ENCODE assay signal across 10 mouse cellular contexts in the genomic region with DNA sequence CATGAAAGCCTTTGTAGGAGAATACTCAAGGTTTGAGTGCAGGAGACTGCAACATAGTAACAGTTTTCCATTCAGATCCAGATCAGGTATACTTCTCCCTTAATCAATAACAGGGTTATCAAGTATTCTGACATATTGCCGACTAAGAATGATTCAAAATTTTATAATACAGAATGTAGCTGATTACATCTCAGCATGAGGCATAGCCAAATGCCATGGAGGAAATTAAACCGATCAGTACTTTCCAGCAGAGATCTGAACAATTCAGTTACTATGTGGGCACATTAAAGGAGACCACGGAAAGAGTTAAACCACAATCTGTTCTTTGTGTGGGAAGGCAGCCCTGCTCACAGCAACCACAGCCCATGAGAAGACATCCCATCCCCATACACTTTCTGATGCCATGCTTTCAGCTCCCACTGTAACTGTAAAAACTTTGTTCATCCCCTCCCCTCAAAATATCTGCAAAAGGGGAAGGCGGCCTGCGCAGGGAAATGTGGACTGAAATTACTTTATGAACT.
A peak's percentile ranks its signal among the peaks of the same experiment; 100 is the strongest.
DNase-seq lines count a peak whose midpoint lies in the region; ATAC-seq and TF ChIP-seq lines count a peak whose summit lies in the region.
"Had no signal": no experiment of that assay in that cellular context is flagged by ENCODE, and none has a peak within 500 bp of the region (broad histone marks: within the 10 kb centered on the region; RNA-seq: fewer than 3 reads in every experiment).

No protein-coding gene starts in this region.

- peak overlapping the region; percentile 22; the same call in 1 of the 2 replicates for H3K27ac ChIP-seq in heart, embryonic 11.5 days (ENCODE audit: low read depth, low read length)
- H3K27ac ChIP-seq in heart, embryonic 14.5 days (replicated peaks in 1 of 2; ENCODE audit: control insufficient read depth in 1 of 2, insufficient read depth in 1 of 2, low read depth in 2 of 2, low read length in 2 of 2) = peak overlapping the region; percentile 76 to 87
- H3K27ac ChIP-seq in liver, postnatal 0 days (ENCODE audit: low read depth) = no peak overlapping the region

- TF ChIP-seq CTCF in brain, embryonic 14.5 days (IDR thresholded peaks at IDR 0.05; ENCODE audit: borderline replicate concordance, extremely low read depth, insufficient read depth, insufficient read length) = no peak
- TF ChIP-seq CTCF in liver, postnatal 0 days (IDR thresholded peaks at IDR 0.05; ENCODE audit: low read depth) = no peak

- peaks cover 25% of the 10 kb centered on the region for H3K4me1 ChIP-seq in heart, embryonic 11.5 days (ENCODE audit: control insufficient read depth, insufficient read depth, low read length)
- peaks cover 20 to 45% of the 10 kb centered on the region in 2 experiments for H3K4me1 ChIP-seq in heart, embryonic 14.5 days (ENCODE audit: control insufficient read depth in 2 of 2, insufficient read depth in 2 of 2, low read length in 2 of 2)
- H3K4me1 ChIP-seq in liver, postnatal 0 days (ENCODE audit: insufficient read depth) = peaks cover 8% of the 10 kb centered on the region; the same call in 1 of the 2 replicates

- H3K4me2 ChIP-seq in heart, embryonic 11.5 days = peak overlapping the region; percentile 67
- peak overlapping the region; percentile 97 for H3K4me2 ChIP-seq in heart, embryonic 14.5 days (ENCODE audit: low read length)
- H3K4me2 ChIP-seq in liver, postnatal 0 days (ENCODE audit: low read depth, low read length) = peak overlapping the region; percentile 22; the same call in 1 of the 2 replicates

- DNase-seq in heart, adult 9 months (ENCODE audit: low spot score in 2 of 2) = no peak
- peak; percentile 75 for DNase-seq in brain, embryonic 14.5 days (ENCODE audit: low read depth)
- DNase-seq in liver, postnatal 0 days = no peak
- no peak for DNase-seq in frontal cortex, postnatal 14 days (ENCODE audit: low spot score in 2 of 2)
- no peak for DNase-seq in gastrocnemius, postnatal 36 days
- no peak for DNase-seq in frontal cortex, postnatal 10 days (ENCODE audit: low spot score in 2 of 2)
- DNase-seq: adrenal gland, postnatal 36 days; right cerebral cortex, postnatal 4 days had no signal

- no peak for TF ChIP-seq EP300 in liver, postnatal 0 days (IDR thresholded peaks at IDR 0.05; ENCODE audit: low read depth)

- peak overlapping the region; percentile 52 for H3K9ac ChIP-seq in heart, embryonic 11.5 days (ENCODE audit: low read depth, low read length)
- H3K9ac ChIP-seq in heart, embryonic 14.5 days (ENCODE audit: low read length) = peak overlapping the region; percentile 100
- H3K9ac ChIP-seq in liver, postnatal 0 days (replicated peaks) = no peak overlapping the region

- intact Hi-C loops in gastrocnemius, postnatal 36 days (cut with DNase I) = loop anchor here (5.0 kb wide), 2 partner anchors 58 to 98 kb away; no protein-coding TSS in a partner anchor

- TF ChIP-seq POLR2A in brain, embryonic 14.5 days (IDR thresholded peaks at IDR 0.05; ENCODE audit: borderline replicate concordance, extremely low read depth, insufficient read depth, insufficient read length, poor library complexity, severe bottlenecking) = no peak

- no peak for ATAC-seq in heart, embryonic 11.5 days (replicated peaks; ENCODE audit: insufficient number of reproducible peaks, low FRiP score, low TSS enrichment)
- no peak for ATAC-seq in heart, embryonic 14.5 days (ENCODE audit: insufficient number of reproducible peaks, insufficient read depth, low FRiP score, low read depth)
- no peak for ATAC-seq in liver, postnatal 0 days

- H3K9me3 ChIP-seq in heart, embryonic 11.5 days (replicated peaks; ENCODE audit: control insufficient read depth, low read length) = no peaks in the 10 kb centered on the region
- H3K9me3 ChIP-seq in heart, embryonic 14.5 days (ENCODE audit: control insufficient read depth, low read length) = no peaks in the 10 kb centered on the region
- no peaks in the 10 kb centered on the region for H3K9me3 ChIP-seq in liver, postnatal 0 days (ENCODE audit: low read length)

- H3K36me3 ChIP-seq in heart, embryonic 11.5 days (ENCODE audit: control insufficient read depth, insufficient read depth, low read length) = peaks cover 3% of the 10 kb centered on the region; the same call in 1 of the 2 replicates
- peaks cover 29% of the 10 kb centered on the region for H3K36me3 ChIP-seq in heart, embryonic 14.5 days (ENCODE audit: control insufficient read depth, insufficient read depth, low read length)
- H3K36me3 ChIP-seq in liver, postnatal 0 days (replicated peaks; ENCODE audit: insufficient read depth, low read length) = no peaks in the 10 kb centered on the region; the same call in 1 of the 2 replicates

- 63% methylated on average over 5 of the region's 5 CpGs for WGBS in heart, embryonic 11.5 days (ENCODE audit: insufficient replicate concordance)
- 48% methylated on average over 5 of the region's 5 CpGs for WGBS in heart, embryonic 14.5 days
- 38% methylated on average over 5 of the region's 5 CpGs for WGBS in liver, postnatal 0 days (ENCODE audit: insufficient replicate concordance)

- no peaks in the 10 kb centered on the region for H3K27me3 ChIP-seq in heart, embryonic 11.5 days (ENCODE audit: control insufficient read depth, insufficient read depth, low read length)
- no peaks in the 10 kb centered on the region for H3K27me3 ChIP-seq in heart, embryonic 14.5 days (ENCODE audit: control insufficient read depth, insufficient read depth, low read length)
- H3K27me3 ChIP-seq in liver, postnatal 0 days (ENCODE audit: insufficient read depth, low read length) = peaks cover 24% of the 10 kb centered on the region

- peak overlapping the region; percentile 34 for H3K4me3 ChIP-seq in heart, embryonic 11.5 days (ENCODE audit: low read depth, low read length)
- H3K4me3 ChIP-seq in heart, embryonic 14.5 days (ENCODE audit: control insufficient read depth in 1 of 2, insufficient read depth in 1 of 2, low read depth in 1 of 2, low read length in 2 of 2) = peak overlapping the region; percentile 22 to 96
- H3K4me3 ChIP-seq in liver, postnatal 0 days (ENCODE audit: low read depth, low read length) = no peak overlapping the region

Comparison
In these comparisons a context has a peak if more than half of its experiments do, and no peak if none do; other contexts are left out.
1. H3K4me2 ChIP-seq: peak in every context shown above with its lines; median percentile 97 in heart, embryonic 14.5 days; 67 in heart, embryonic 11.5 days; 22 in liver, postnatal 0 days.